Mouse (Mus musculus) lung, adult 2 months (tissue): ENCODE results near the gene Fanca. TPM values are rescaled to one million over a fixed set of nuclear protein-coding genes. Genes with fewer than 3 reads are reported as not detected.
A peak's percentile ranks its signal among the peaks of the same experiment; 100 is the strongest.
"Not testable (repeated sequence)": the region's sequence is repeated elsewhere in the genome, so short reads cannot be mapped to it uniquely, and the experiment has no call there.

Experiments
- DNase-seq: peaks from one replicate; pipeline ENCODE4 v3.0.0; 2022
- H3K4me1 ChIP-seq: fragments of 200-500 bp; 2 replicates; pipeline ENCODE4 v1.6.1; 2011; ENCODE audit warnings: low read length; ENCODE audit not compliant: control insufficient read depth, insufficient read depth
- H3K4me3 ChIP-seq: fragments of 200-500 bp; replicated peaks from 2 replicates; pipeline ENCODE3; 2011; ENCODE audit warnings: low read depth, mild to moderate bottlenecking, control low read depth, low read length; ENCODE audit errors: extremely low read depth
- CTCF ChIP-seq: fragments of 200-500 bp; IDR thresholded peaks from 2 replicates; pipeline ENCODE4 v1.5.1; 2011; ENCODE audit warnings: mild to moderate bottlenecking, low read length, control low read depth; ENCODE audit not compliant: insufficient read depth
- POLR2A ChIP-seq: fragments of 200-500 bp; IDR thresholded peaks from 2 replicates; pipeline ENCODE4 v1.6.1; 2011; ENCODE audit warnings: low read depth, mild to moderate bottlenecking, control low read depth, low read length, borderline replicate concordance; ENCODE audit errors: extremely low read depth
- WGBS: fragments of 180-500 bp; shearing (Covaris S2); methylation state at CpG from one replicate; pipeline ENCODE4 v1.1.7; 2018; 5-methylcytosine and 5-hydroxymethylcytosine counted together
- polyA plus RNA-seq: library from polyadenylated mRNA; depleted of rRNA; stranded (reverse); fragments of >200 nt; gene quantifications from 2 replicates; pipeline ENCODE4 v1.2.3, GENCODE M21; 2012

The Fanca gene
- polyA plus RNA-seq, 1 experiment = 21.8 TPM

- TF ChIP-seq POLR2A (no peak), CTCF (no peak)
- H3K4me1 ChIP-seq = no peaks in the 10 kb centered on the region
- no peak for DNase-seq
- H3K4me3 ChIP-seq = no peak overlapping the region
- 76% methylated on average over 4 of the region's 4 CpGs for WGBS
Observed at GRCm38 (mm10) chr8:123308738-123309137, 9.6 kb downstream of the Fanca start.

- TF ChIP-seq POLR2A = no peak
- no peak overlapping the region for H3K4me3 ChIP-seq
- 81% methylated on average over 11 of the region's 11 CpGs for WGBS
- no peaks in the 10 kb centered on the region for H3K4me1 ChIP-seq
- no peak for DNase-seq
Observed at GRCm38 (mm10) chr8:123298301-123298700, 20.1 kb downstream of the Fanca start.

DNA sequence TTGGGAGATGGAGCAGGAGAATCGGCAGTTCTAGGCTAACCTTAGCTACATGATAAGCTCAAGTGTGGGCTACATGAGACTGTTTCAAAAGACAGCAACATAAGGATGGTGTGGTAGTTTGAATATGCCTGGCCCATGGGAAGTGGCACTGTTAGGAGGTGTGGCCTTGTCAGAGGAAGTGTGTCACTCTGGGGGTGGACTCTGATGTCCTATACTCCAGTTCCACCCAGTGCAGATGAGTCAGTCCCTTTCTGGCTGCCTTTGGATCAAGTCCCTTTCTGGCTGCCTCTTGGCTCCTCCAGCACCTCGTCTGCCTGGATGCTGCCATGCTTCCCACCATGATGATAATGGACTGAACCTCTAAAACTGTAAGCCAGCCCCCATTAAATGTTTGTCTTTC is 25.6 kb downstream of the Fanca start:
- no peak for DNase-seq
- TF ChIP-seq CTCF = no peak
- no peak for TF ChIP-seq POLR2A
- 84% methylated on average over 2 of the region's 2 CpGs for WGBS
- Histone ChIP-seq H3K4me3 (no peak overlapping the region), H3K4me1 (no peaks in the 10 kb centered on the region)

- DNase-seq = no peak
- TF ChIP-seq POLR2A (no peak), CTCF (no peak)
- WGBS = 82% methylated on average over 3 of the region's 3 CpGs
Observed at GRCm38 (mm10) chr8:123292281-123292680, 26.1 kb downstream of the Fanca start.

DNA sequence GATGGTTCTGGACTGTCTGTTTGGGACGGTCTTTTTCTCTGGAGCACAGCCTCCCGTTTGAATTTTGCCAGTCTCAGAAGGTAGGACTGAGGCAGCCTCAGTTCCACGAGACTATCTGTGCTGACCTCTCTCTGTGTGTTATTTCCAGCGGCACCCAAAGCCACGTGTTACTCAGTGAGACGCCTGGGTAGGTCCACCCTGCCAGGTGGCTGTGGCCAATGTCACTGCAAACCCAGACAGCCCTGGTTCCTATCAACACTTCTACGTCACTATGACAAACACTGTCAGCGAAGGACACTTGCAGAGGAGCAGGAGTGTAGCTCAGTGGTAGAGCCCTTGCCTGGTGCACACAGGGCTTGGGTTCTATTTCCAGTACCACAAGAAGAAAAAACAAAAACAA is 26.7 kb downstream of the Fanca start:
- 83% methylated on average over 8 of the region's 8 CpGs for WGBS
- TF ChIP-seq CTCF (no peak), POLR2A (no peak)
- no peaks in the 10 kb centered on the region for H3K4me1 ChIP-seq
- no peak overlapping the region for H3K4me3 ChIP-seq
- no peak for DNase-seq

More at GRCm38 (mm10) chr8:123292281-123292680, 26.1 kb downstream of the Fanca start:
- Histone ChIP-seq H3K4me1 (no peaks in the 10 kb centered on the region), H3K4me3 (no peak overlapping the region)

GRCm38 (mm10) chr8:123290679-123291078 is 27.7 kb downstream of the Fanca start:
- 93% methylated on average over 8 of the region's 8 CpGs for WGBS
- DNase-seq = no peak
- TF ChIP-seq CTCF (no peak), POLR2A (no peak)
- Histone ChIP-seq H3K4me1 (no peaks in the 10 kb centered on the region), H3K4me3 (no peak overlapping the region)

- TF ChIP-seq POLR2A (no peak), CTCF (peak; percentile 48)
- no peak overlapping the region for H3K4me3 ChIP-seq
- H3K4me1 ChIP-seq = no peaks in the 10 kb centered on the region
- DNase-seq = peak; percentile 18
- 78% methylated on average over 4 of the region's 4 CpGs for WGBS
Observed at GRCm38 (mm10) chr8:123290166-123290565, 28.2 kb downstream of the Fanca start.

GRCm38 (mm10) chr8:123287362-123287761 is 31.0 kb downstream of the Fanca start:
- no peak for DNase-seq
- WGBS = 94% methylated on average over 17 of the region's 17 CpGs
- Histone ChIP-seq H3K4me1 (0 out of 2 replicates have a peak, but pooled peaks cover 3% of the 10 kb centered on the region), H3K4me3 (no peak overlapping the region)
- TF ChIP-seq CTCF (no peak), POLR2A (no peak)

- no peak for TF ChIP-seq POLR2A
- no peak for TF ChIP-seq CTCF
- no peak for DNase-seq
- 0 out of 2 replicates have a peak, but pooled peaks cover 3% of the 10 kb centered on the region for H3K4me1 ChIP-seq
- no peak overlapping the region for H3K4me3 ChIP-seq
- 71% methylated on average over 5 of the region's 5 CpGs for WGBS
Observed at GRCm38 (mm10) chr8:123284493-123284892, 33.9 kb downstream of the Fanca start.

GRCm38 (mm10) chr8:123283991-123284390 is 34.4 kb downstream of the Fanca start:
- no peak for DNase-seq
- 0 out of 2 replicates have a peak, but pooled peaks cover 3% of the 10 kb centered on the region for H3K4me1 ChIP-seq
- WGBS = 80% methylated on average over 7 of the region's 7 CpGs
- no peak for TF ChIP-seq POLR2A
- TF ChIP-seq CTCF = no peak
- no peak overlapping the region for H3K4me3 ChIP-seq

DNA sequence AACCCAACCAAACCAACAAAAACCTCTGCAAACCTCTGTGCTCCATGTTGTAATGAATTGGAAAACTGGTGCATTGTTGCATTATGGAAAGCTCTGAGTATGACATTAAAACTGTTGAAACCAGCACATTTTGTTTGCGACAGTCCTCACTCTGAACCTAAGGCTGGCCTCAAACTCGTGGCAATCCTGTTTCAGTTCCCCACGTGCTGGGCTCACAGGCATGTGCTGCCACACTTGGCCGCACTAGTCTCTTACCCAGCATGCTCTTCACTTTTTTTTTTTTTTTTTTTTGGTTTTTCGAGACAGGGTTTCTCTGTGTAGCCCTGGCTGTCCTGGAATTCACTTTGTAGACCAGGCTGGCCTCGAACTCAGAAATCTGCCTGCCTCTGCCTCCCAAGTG is 35.4 kb downstream of the Fanca start:
- not testable (repeated sequence) for DNase-seq, H3K4me3 ChIP-seq, H3K4me1 ChIP-seq
- 90% methylated on average over 5 of the region's 6 CpGs for WGBS
